Mouse (Mus musculus): ENCODE measurements around the gene Rbm38. TPM values are rescaled to one million over a fixed set of nuclear protein-coding genes. Genes with fewer than 3 reads are reported as not detected.

Rbm38 gene
- polyA plus RNA-seq, 1 experiment: 89.5 TPM

- no peaks in the 10 kb centered on the region for H3K4me1 ChIP-seq (ENCODE audit: control insufficient read depth, insufficient read depth, low read length)
- no peak overlapping the region for H3K4me3 ChIP-seq (replicated peaks; ENCODE audit: extremely low read depth, low read depth, low read length)
- no peak for DNase-seq
- no peak for TF ChIP-seq CTCF (IDR thresholded peaks at IDR 0.05; ENCODE audit: insufficient read depth, low read length)
- WGBS: 60% methylated on average over 9 of the region's 9 CpGs
Observed at GRCm38 (mm10) chr2:172982776-172983561, 37.3 kb upstream of the Rbm38 start.

GRCm38 (mm10) chr2:172990161-172990560 is 30.1 kb upstream of the Rbm38 start:
- no peak for TF ChIP-seq CTCF (IDR thresholded peaks at IDR 0.05; ENCODE audit: insufficient read depth, low read length)
- TF ChIP-seq POLR2A (IDR thresholded peaks at IDR 0.05; ENCODE audit: borderline replicate concordance, extremely low read depth, low read depth, low read length): no peak
- no peak for DNase-seq
- no peaks in the 10 kb centered on the region for H3K4me1 ChIP-seq (ENCODE audit: control insufficient read depth, insufficient read depth, low read length)
- H3K4me3 ChIP-seq (replicated peaks; ENCODE audit: extremely low read depth, low read depth, low read length): no peak overlapping the region
- 78% methylated on average over 6 of the region's 6 CpGs for WGBS

- DNase-seq: peak; percentile 64
- WGBS: 12% methylated on average over 4 of the region's 4 CpGs
- H3K4me1 ChIP-seq (ENCODE audit: control insufficient read depth, insufficient read depth, low read length): peaks cover 7% of the 10 kb centered on the region
- TF ChIP-seq CTCF (IDR thresholded peaks at IDR 0.05; ENCODE audit: insufficient read depth, low read length) (peak; percentile 84), POLR2A (IDR thresholded peaks at IDR 0.05; ENCODE audit: borderline replicate concordance, extremely low read depth, low read depth, low read length) (no peak)
- no peak overlapping the region for H3K4me3 ChIP-seq (replicated peaks; ENCODE audit: extremely low read depth, low read depth, low read length)
Observed at GRCm38 (mm10) chr2:172996207-172996606, 24.1 kb upstream of the Rbm38 start.

- TF ChIP-seq POLR2A (IDR thresholded peaks at IDR 0.05; ENCODE audit: borderline replicate concordance, extremely low read depth, low read depth, low read length): no peak
- no peak for TF ChIP-seq CTCF (IDR thresholded peaks at IDR 0.05; ENCODE audit: insufficient read depth, low read length)
- 63% methylated on average over 11 of the region's 11 CpGs for WGBS
- peaks cover 10% of the 10 kb centered on the region for H3K4me1 ChIP-seq (ENCODE audit: control insufficient read depth, insufficient read depth, low read length)
- H3K4me3 ChIP-seq (replicated peaks; ENCODE audit: extremely low read depth, low read depth, low read length): no peak overlapping the region
- no peak for DNase-seq
Observed at GRCm38 (mm10) chr2:172997748-172998147, 22.6 kb upstream of the Rbm38 start.

- H3K4me3 ChIP-seq (replicated peaks; ENCODE audit: extremely low read depth, low read depth, low read length): no peak overlapping the region
- no peak for TF ChIP-seq POLR2A (IDR thresholded peaks at IDR 0.05; ENCODE audit: borderline replicate concordance, extremely low read depth, low read depth, low read length)
- no peak for TF ChIP-seq CTCF (IDR thresholded peaks at IDR 0.05; ENCODE audit: insufficient read depth, low read length)
- no peak for DNase-seq
- WGBS: 67% methylated on average over 7 of the region's 7 CpGs
- peaks cover 10% of the 10 kb centered on the region for H3K4me1 ChIP-seq (ENCODE audit: control insufficient read depth, insufficient read depth, low read length)
Observed at GRCm38 (mm10) chr2:172998478-172998877, 21.8 kb upstream of the Rbm38 start.

- H3K4me3 ChIP-seq (replicated peaks; ENCODE audit: extremely low read depth, low read depth, low read length): peak within 1 kb of the TSS; percentile 82
- TF ChIP-seq CTCF (IDR thresholded peaks at IDR 0.05; ENCODE audit: insufficient read depth, low read length): peak; percentile 79
- TF ChIP-seq POLR2A (IDR thresholded peaks at IDR 0.05; ENCODE audit: borderline replicate concordance, extremely low read depth, low read depth, low read length): peak; percentile 71; the same call in 1 of the 2 replicates
- WGBS: under 1% methylated on average over 45 of the region's 45 CpGs
- peak; percentile 100 for DNase-seq
- H3K4me1 ChIP-seq (ENCODE audit: control insufficient read depth, insufficient read depth, low read length): peaks cover 10% of the 10 kb centered on the region
Observed at GRCm38 (mm10) chr2:172999630-173000284, 20.5 kb upstream of the Rbm38 start, which contains the start of gene Rae1. Gene Rae1, plus strand, starts transcription at chr2:173000117.

GRCm38 (mm10) chr2:173000285-173000652 is 20.0 kb upstream of the Rbm38 start:
- peaks cover 10% of the 10 kb centered on the region for H3K4me1 ChIP-seq (ENCODE audit: control insufficient read depth, insufficient read depth, low read length)
- WGBS: under 1% methylated on average over 42 of the region's 42 CpGs
- TF ChIP-seq CTCF (IDR thresholded peaks at IDR 0.05; ENCODE audit: insufficient read depth, low read length): no peak
- TF ChIP-seq POLR2A (IDR thresholded peaks at IDR 0.05; ENCODE audit: borderline replicate concordance, extremely low read depth, low read depth, low read length): no peak
- H3K4me3 ChIP-seq (replicated peaks; ENCODE audit: extremely low read depth, low read depth, low read length): peak overlapping the region; percentile 82
- no peak for DNase-seq

- H3K4me1 ChIP-seq (ENCODE audit: control insufficient read depth, insufficient read depth, low read length): peaks cover 10% of the 10 kb centered on the region
- TF ChIP-seq POLR2A (IDR thresholded peaks at IDR 0.05; ENCODE audit: borderline replicate concordance, extremely low read depth, low read depth, low read length) (no peak), CTCF (IDR thresholded peaks at IDR 0.05; ENCODE audit: insufficient read depth, low read length) (no peak)
- 10% methylated on average over 8 of the region's 8 CpGs for WGBS
- H3K4me3 ChIP-seq (replicated peaks; ENCODE audit: extremely low read depth, low read depth, low read length): peak overlapping the region; percentile 82
- DNase-seq: no peak
Observed at GRCm38 (mm10) chr2:173000921-173001320, 19.4 kb upstream of the Rbm38 start.

- no peak for DNase-seq
- peaks cover 10% of the 10 kb centered on the region for H3K4me1 ChIP-seq (ENCODE audit: control insufficient read depth, insufficient read depth, low read length)
- TF ChIP-seq CTCF (IDR thresholded peaks at IDR 0.05; ENCODE audit: insufficient read depth, low read length) (no peak), POLR2A (IDR thresholded peaks at IDR 0.05; ENCODE audit: borderline replicate concordance, extremely low read depth, low read depth, low read length) (no peak)
- WGBS: 90% methylated on average over 8 of the region's 8 CpGs
- no peak overlapping the region for H3K4me3 ChIP-seq (replicated peaks; ENCODE audit: extremely low read depth, low read depth, low read length)
Observed at GRCm38 (mm10) chr2:173003737-173004136, 16.6 kb upstream of the Rbm38 start.
